In the genomic region with DNA sequence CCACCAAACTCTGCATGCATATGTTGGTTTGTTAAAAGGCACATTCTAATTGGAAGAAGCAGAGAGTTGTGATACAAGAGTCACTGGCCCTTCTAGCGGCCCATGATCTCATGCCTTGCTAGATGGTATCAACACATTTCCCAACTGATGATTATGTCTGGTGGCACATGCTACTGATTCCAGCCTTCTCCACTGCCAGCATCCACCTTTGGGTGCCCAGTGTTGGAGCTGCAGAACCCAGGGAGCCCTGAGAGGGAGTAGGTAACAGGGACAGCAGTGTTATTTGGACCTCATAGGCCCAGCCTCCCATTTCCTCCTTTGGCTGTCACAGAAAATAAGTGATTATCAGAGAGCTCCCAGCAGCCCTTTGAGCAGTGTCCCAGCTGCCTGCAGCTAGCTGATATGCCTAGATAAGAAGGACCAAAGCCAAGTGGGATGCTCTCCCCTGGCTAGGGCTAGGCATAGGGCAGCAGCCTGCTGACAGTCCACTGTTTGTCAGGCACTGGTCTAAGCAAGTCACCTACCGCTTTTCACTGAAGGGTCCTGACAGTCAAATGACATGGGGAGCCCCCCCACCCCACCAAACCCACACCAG, we compare ENCODE assay signal across 8 mouse cellular contexts. TPM values are rescaled to one million over a fixed set of nuclear protein-coding genes. Genes with fewer than 3 reads are reported as not detected.
DNase-seq lines count a peak whose midpoint lies in the region; ATAC-seq and TF ChIP-seq lines count a peak whose summit lies in the region.

No protein-coding gene starts in this region.

- WGBS in intestine, embryonic 14.5 days, result 89% methylated on average over 2 of the region's 2 CpGs
- 87% methylated on average over 2 of the region's 2 CpGs for WGBS in intestine, postnatal 0 days
- WGBS in heart, embryonic 16.5 days, result 56% methylated on average over 2 of the region's 2 CpGs
- WGBS in liver, embryonic 11.5 days, result 38% methylated on average over 2 of the region's 2 CpGs

- H3K27me3 ChIP-seq in intestine, embryonic 14.5 days (replicated peaks; ENCODE audit: control insufficient read depth, insufficient read depth, low read length), result no peaks in the 10 kb centered on the region
- H3K27me3 ChIP-seq in intestine, postnatal 0 days (replicated peaks; ENCODE audit: control insufficient read depth, insufficient read depth, low read length), result no peaks in the 10 kb centered on the region
- H3K27me3 ChIP-seq in heart, embryonic 16.5 days (ENCODE audit: control insufficient read depth, insufficient read depth, low read length), result no peaks in the 10 kb centered on the region
- H3K27me3 ChIP-seq in liver, embryonic 11.5 days (replicated peaks; ENCODE audit: control insufficient read depth, insufficient read depth, low read length), result no peaks in the 10 kb centered on the region

- TF ChIP-seq CTCF in intestine, postnatal 0 days (IDR thresholded peaks at IDR 0.05; ENCODE audit: low read depth), result no peak
- no peak for TF ChIP-seq CTCF in left cerebral cortex, adult 2 months (IDR thresholded peaks at IDR 0.05)

- intact Hi-C loops in left cerebral cortex, adult 2 months (cut with DNase I), result no loop called here

- no peak for DNase-seq in intestine, embryonic 14.5 days (ENCODE audit: low spot score)
- peak; percentile 69 for DNase-seq in liver, embryonic 11.5 days (ENCODE audit: low spot score)
- peak; percentile 82 to 87 for DNase-seq in spleen, postnatal 4 days (ENCODE audit: low spot score in 2 of 2)
- DNase-seq in left cerebral cortex, adult 2 months (ENCODE audit: extremely low spot score in 1 of 2, low spot score in 2 of 2), result no peak
- DNase-seq in gastrocnemius, adult 8-10 months (ENCODE audit: low spot score in 2 of 2), result no peak
- DNase-seq in thymus, adult 18-20 months, result no peak

- no peak overlapping the region for H3K4me3 ChIP-seq in intestine, embryonic 14.5 days (ENCODE audit: low read depth, low read length)
- no peak overlapping the region for H3K4me3 ChIP-seq in intestine, postnatal 0 days (ENCODE audit: low read depth, low read length)
- no peak overlapping the region for H3K4me3 ChIP-seq in heart, embryonic 16.5 days (ENCODE audit: low read length)
- H3K4me3 ChIP-seq in liver, embryonic 11.5 days (ENCODE audit: low read depth, low read length), result no peak overlapping the region
- no peak overlapping the region for H3K4me3 ChIP-seq in left cerebral cortex, adult 2 months

- peaks cover 15% of the 10 kb centered on the region for H3K4me1 ChIP-seq in intestine, embryonic 14.5 days (replicated peaks; ENCODE audit: control insufficient read depth, insufficient read depth, low read length)
- H3K4me1 ChIP-seq in intestine, postnatal 0 days (replicated peaks; ENCODE audit: control insufficient read depth, insufficient read depth, low read length), result no peaks in the 10 kb centered on the region
- H3K4me1 ChIP-seq in heart, embryonic 16.5 days (ENCODE audit: control insufficient read depth, insufficient read depth, low read length), result peaks cover 25% of the 10 kb centered on the region
- H3K4me1 ChIP-seq in liver, embryonic 11.5 days (replicated peaks; ENCODE audit: control insufficient read depth, insufficient read depth, low read length), result peaks cover 82% of the 10 kb centered on the region

- H3K9ac ChIP-seq in intestine, embryonic 14.5 days (ENCODE audit: low read length), result no peak overlapping the region
- H3K9ac ChIP-seq in intestine, postnatal 0 days (ENCODE audit: low read depth, low read length), result no peak overlapping the region
- H3K9ac ChIP-seq in heart, embryonic 16.5 days (ENCODE audit: low read length), result no peak overlapping the region
- H3K9ac ChIP-seq in liver, embryonic 11.5 days (ENCODE audit: low read depth, low read length), result peak overlapping the region; percentile 60

- H3K36me3 ChIP-seq in intestine, embryonic 14.5 days (ENCODE audit: control insufficient read depth, insufficient read depth, low read length), result no peaks in the 10 kb centered on the region
- H3K36me3 ChIP-seq in intestine, postnatal 0 days (ENCODE audit: control insufficient read depth, insufficient read depth), result peaks cover 6% of the 10 kb centered on the region; the same call in 1 of the 2 replicates
- H3K36me3 ChIP-seq in heart, embryonic 16.5 days (ENCODE audit: control insufficient read depth, insufficient read depth), result no peaks in the 10 kb centered on the region
- no peaks in the 10 kb centered on the region for H3K36me3 ChIP-seq in liver, embryonic 11.5 days (ENCODE audit: control insufficient read depth, insufficient read depth, low read length)

- H3K4me2 ChIP-seq in intestine, embryonic 14.5 days (ENCODE audit: low read length), result no peak overlapping the region
- H3K4me2 ChIP-seq in intestine, postnatal 0 days (replicated peaks; ENCODE audit: low read depth), result no peak overlapping the region
- no peak overlapping the region for H3K4me2 ChIP-seq in heart, embryonic 16.5 days (ENCODE audit: low read depth, low read length)
- H3K4me2 ChIP-seq in liver, embryonic 11.5 days, result peak overlapping the region; percentile 54

- no peaks in the 10 kb centered on the region for H3K9me3 ChIP-seq in intestine, embryonic 14.5 days (ENCODE audit: control insufficient read depth, low read length)
- H3K9me3 ChIP-seq in intestine, postnatal 0 days (ENCODE audit: control insufficient read depth), result no peaks in the 10 kb centered on the region
- no peaks in the 10 kb centered on the region for H3K9me3 ChIP-seq in heart, embryonic 16.5 days (replicated peaks; ENCODE audit: control insufficient read depth, low read length)
- H3K9me3 ChIP-seq in liver, embryonic 11.5 days (ENCODE audit: control insufficient read depth, low read length), result no peaks in the 10 kb centered on the region

- ATAC-seq in intestine, embryonic 14.5 days (replicated peaks; ENCODE audit: low FRiP score, low TSS enrichment, low read depth), result 0 out of 2 replicates have a peak, but pooled peaks have one; percentile 50
- ATAC-seq in intestine, postnatal 0 days, result no peak
- peak; percentile 87 for ATAC-seq in heart, embryonic 16.5 days (replicated peaks; ENCODE audit: extremely low read depth, insufficient read depth, low FRiP score)
- peak; percentile 99 for ATAC-seq in liver, embryonic 11.5 days (replicated peaks; ENCODE audit: low FRiP score)

- H3K27ac ChIP-seq in intestine, embryonic 14.5 days (ENCODE audit: low read depth), result no peak overlapping the region
- no peak overlapping the region for H3K27ac ChIP-seq in intestine, postnatal 0 days (ENCODE audit: low read depth, low read length)
- H3K27ac ChIP-seq in heart, embryonic 16.5 days (ENCODE audit: low read length), result no peak overlapping the region
- H3K27ac ChIP-seq in liver, embryonic 11.5 days (ENCODE audit: low read depth, low read length), result peak overlapping the region; percentile 98
- no peak overlapping the region for H3K27ac ChIP-seq in left cerebral cortex, adult 2 months

RNA-seq across cellular contexts. Expression of gene Mvb12b, which starts 44.7 kb away (rescaled TPM):
- polyA plus RNA-seq in intestine, embryonic 14.5 days (2014; fragmentation: Nextera tagmentation; extraction: Ambion mirVana), result 13.2 and 14.0 TPM in 2 replicates
- polyA plus RNA-seq in intestine, postnatal 0 days (2015; fragmentation: Nextera tagmentation; extraction: Ambion mirVana), result 6.7 and 7.6 TPM in 2 replicates
- polyA plus RNA-seq in heart, embryonic 16.5 days (2015; fragmentation: Nextera tagmentation; extraction: Ambion mirVana), result 10.1 and 10.9 TPM in 2 replicates
- 17.7 and 18.3 TPM in 2 replicates for polyA plus RNA-seq in liver, embryonic 11.5 days (2014; fragmentation: Nextera tagmentation; extraction: Ambion mirVana)
- total RNA-seq in left cerebral cortex, adult 2 months (2021), result 10 to 100 TPM; 74.6 to 78.4 TPM
- 10 to 100 TPM; 31.9 to 41.4 (median 34.4) TPM for total RNA-seq in gastrocnemius, adult 8-10 months (2022)

Comparison
In these comparisons a context has a peak if more than half of its experiments do, and no peak if none do; other contexts are left out.
1. DNase-seq: peak in liver, embryonic 11.5 days (single experiment) and spleen, postnatal 4 days (2 of 2); none in intestine, embryonic 14.5 days (single experiment), left cerebral cortex, adult 2 months (0 of 2), gastrocnemius, adult 8-10 months (0 of 2) and thymus, adult 18-20 months (0 of 2).